Mouse (Mus musculus): ENCODE results near the gene Tnpo3. TPM values are rescaled to one million over a fixed set of nuclear protein-coding genes. Genes with fewer than 3 reads are reported as not detected.
A peak's percentile ranks its signal among the peaks of the same experiment; 100 is the strongest.

Gene Tnpo3
- polyA plus RNA-seq, 1 experiment, result 50.8 TPM

DNA sequence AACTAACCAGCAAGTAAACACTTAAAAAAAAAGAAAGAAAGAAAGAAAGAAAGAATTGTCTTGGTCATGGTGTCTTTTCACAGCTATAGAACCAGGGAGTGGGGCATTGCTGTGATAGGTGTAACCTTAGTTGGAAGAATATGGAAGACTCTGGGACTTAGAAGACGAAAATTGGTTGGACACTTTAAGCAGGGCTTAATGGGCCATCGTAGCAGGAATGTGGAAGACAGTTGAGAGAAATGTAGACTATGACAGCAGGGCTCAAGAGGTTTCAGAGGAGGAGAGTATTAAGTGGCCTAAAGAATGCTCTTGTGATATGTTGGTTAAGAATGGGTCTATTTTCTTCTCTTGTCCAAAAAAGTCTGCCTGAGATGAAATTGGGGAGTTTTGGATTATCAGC, 64.1 kb downstream of the Tnpo3 start:
- no peak overlapping the region for H3K27ac ChIP-seq (ENCODE audit: insufficient read depth, low read length)
- no peaks in the 10 kb centered on the region for H3K27me3 ChIP-seq (ENCODE audit: control insufficient read depth, insufficient read depth, low read length)
- TF ChIP-seq POLR2A (IDR thresholded peaks at IDR 0.05; ENCODE audit: borderline replicate concordance, insufficient read depth, low read length) (no peak), CTCF (IDR thresholded peaks at IDR 0.05; ENCODE audit: borderline replicate concordance, insufficient read depth, low read depth, low read length) (no peak)
- H3K4me1 ChIP-seq (ENCODE audit: control insufficient read depth, insufficient read depth, low read length), result no peaks in the 10 kb centered on the region
- no peak overlapping the region for H3K4me3 ChIP-seq (replicated peaks; ENCODE audit: insufficient read depth, low read depth, low read length)
- WGBS, result 100% methylated on average over 2 of the region's 2 CpGs
- no peak for DNase-seq

DNA sequence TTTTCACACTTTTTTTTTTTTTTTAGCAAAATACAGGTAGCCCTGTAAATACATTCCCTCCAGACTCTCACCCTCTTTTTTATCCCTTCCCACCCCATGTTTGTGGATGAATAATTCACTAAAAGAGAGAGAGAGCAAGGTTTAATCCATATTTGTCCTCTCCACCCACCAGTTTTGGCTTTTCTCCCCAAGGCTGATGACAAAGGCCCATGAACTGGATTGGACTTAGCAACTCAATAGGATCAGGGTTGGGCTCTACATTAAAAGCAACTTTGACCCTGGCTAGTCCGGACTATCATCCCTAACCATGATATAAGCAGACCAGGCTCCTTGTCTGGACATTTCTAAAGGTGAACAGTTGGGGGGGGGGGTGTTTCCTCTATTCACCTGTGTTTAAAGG, 68.7 kb downstream of the Tnpo3 start:
- Histone ChIP-seq H3K4me1 (ENCODE audit: control insufficient read depth, insufficient read depth, low read length) (no peaks in the 10 kb centered on the region), H3K27me3 (ENCODE audit: control insufficient read depth, insufficient read depth, low read length) (no peaks in the 10 kb centered on the region), H3K4me3 (replicated peaks; ENCODE audit: insufficient read depth, low read depth, low read length) (no peak overlapping the region), H3K27ac (ENCODE audit: insufficient read depth, low read length) (no peak overlapping the region)
- 94% methylated on average over 1 of the region's 1 CpGs for WGBS
- TF ChIP-seq POLR2A (IDR thresholded peaks at IDR 0.05; ENCODE audit: borderline replicate concordance, insufficient read depth, low read length) (no peak), CTCF (IDR thresholded peaks at IDR 0.05; ENCODE audit: borderline replicate concordance, insufficient read depth, low read depth, low read length) (no peak)
- no peak for DNase-seq

- no peaks in the 10 kb centered on the region for H3K4me1 ChIP-seq (ENCODE audit: control insufficient read depth, insufficient read depth, low read length)
- no peak overlapping the region for H3K27ac ChIP-seq (ENCODE audit: insufficient read depth, low read length)
- TF ChIP-seq POLR2A (IDR thresholded peaks at IDR 0.05; ENCODE audit: borderline replicate concordance, insufficient read depth, low read length) (no peak), CTCF (IDR thresholded peaks at IDR 0.05; ENCODE audit: borderline replicate concordance, insufficient read depth, low read depth, low read length) (no peak)
- DNase-seq, result no peak
- WGBS, result 64% methylated on average over 6 of the region's 6 CpGs
- no peak overlapping the region for H3K4me3 ChIP-seq (replicated peaks; ENCODE audit: insufficient read depth, low read depth, low read length)
- H3K27me3 ChIP-seq (ENCODE audit: control insufficient read depth, insufficient read depth, low read length), result no peaks in the 10 kb centered on the region
Measured at GRCm38 (mm10) chr6:29540223-29540622, 69.5 kb downstream of the Tnpo3 start.

DNA sequence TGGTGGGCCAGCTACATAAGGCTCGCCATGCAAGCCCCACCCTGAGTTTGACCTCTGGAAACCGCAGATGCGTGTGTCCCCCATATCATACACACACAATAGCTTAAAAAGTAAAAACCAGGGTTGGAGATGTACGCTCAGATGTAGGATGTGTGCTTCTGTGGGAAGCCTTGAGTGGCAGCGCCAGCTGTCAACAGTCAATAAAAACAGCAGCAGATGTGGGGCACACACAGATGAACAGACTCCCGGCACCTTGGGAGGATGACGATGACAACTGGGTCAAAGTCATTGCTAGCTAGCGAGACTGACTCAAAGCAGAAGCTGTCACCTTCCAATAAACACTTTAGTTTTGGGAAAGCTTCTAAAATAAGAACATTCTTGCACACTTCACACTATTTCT, 70.2 kb downstream of the Tnpo3 start:
- DNase-seq, result no peak
- 90% methylated on average over 8 of the region's 8 CpGs for WGBS
- no peaks in the 10 kb centered on the region for H3K27me3 ChIP-seq (ENCODE audit: control insufficient read depth, insufficient read depth, low read length)
- TF ChIP-seq POLR2A (IDR thresholded peaks at IDR 0.05; ENCODE audit: borderline replicate concordance, insufficient read depth, low read length) (no peak), CTCF (IDR thresholded peaks at IDR 0.05; ENCODE audit: borderline replicate concordance, insufficient read depth, low read depth, low read length) (no peak)
- no peaks in the 10 kb centered on the region for H3K4me1 ChIP-seq (ENCODE audit: control insufficient read depth, insufficient read depth, low read length)
- no peak overlapping the region for H3K4me3 ChIP-seq (replicated peaks; ENCODE audit: insufficient read depth, low read depth, low read length)
- H3K27ac ChIP-seq (ENCODE audit: insufficient read depth, low read length), result no peak overlapping the region

DNA sequence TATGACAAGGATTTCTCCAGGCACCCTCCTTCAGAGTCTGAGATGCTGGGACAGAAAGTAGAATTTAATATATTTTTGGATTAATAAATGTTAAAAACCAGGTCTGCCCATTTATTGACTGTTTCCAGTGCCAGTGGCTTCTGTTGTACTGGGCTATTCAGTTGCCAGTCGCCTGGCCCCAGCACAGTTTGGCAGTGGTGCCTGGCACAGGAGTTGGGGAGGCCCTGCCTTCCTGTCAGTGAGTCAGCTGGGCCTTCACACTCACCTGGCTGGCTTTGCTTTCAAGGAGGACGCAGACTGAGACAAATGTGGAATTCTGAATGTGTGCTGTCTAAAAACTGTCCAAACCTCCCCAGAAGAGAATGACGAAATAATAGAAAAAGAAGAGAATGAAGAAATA, 72.5 kb downstream of the Tnpo3 start:
- TF ChIP-seq CTCF (IDR thresholded peaks at IDR 0.05; ENCODE audit: borderline replicate concordance, insufficient read depth, low read depth, low read length) (no peak), POLR2A (IDR thresholded peaks at IDR 0.05; ENCODE audit: borderline replicate concordance, insufficient read depth, low read length) (no peak)
- DNase-seq, result peak in 1 of 2 experiments; percentile 46
- H3K4me1 ChIP-seq (ENCODE audit: control insufficient read depth, insufficient read depth, low read length), result no peaks in the 10 kb centered on the region
- H3K4me3 ChIP-seq (replicated peaks; ENCODE audit: insufficient read depth, low read depth, low read length), result no peak overlapping the region
- no peaks in the 10 kb centered on the region for H3K27me3 ChIP-seq (ENCODE audit: control insufficient read depth, insufficient read depth, low read length)
- no peak overlapping the region for H3K27ac ChIP-seq (ENCODE audit: insufficient read depth, low read length)
- WGBS, result 31% methylated on average over 3 of the region's 3 CpGs

GRCm38 (mm10) chr6:29536651-29537193, 73.0 kb downstream of the Tnpo3 start:
- no peak overlapping the region for H3K27ac ChIP-seq (ENCODE audit: insufficient read depth, low read length)
- no peaks in the 10 kb centered on the region for H3K27me3 ChIP-seq (ENCODE audit: control insufficient read depth, insufficient read depth, low read length)
- TF ChIP-seq CTCF (IDR thresholded peaks at IDR 0.05; ENCODE audit: borderline replicate concordance, insufficient read depth, low read depth, low read length), result no peak
- no peak for TF ChIP-seq POLR2A (IDR thresholded peaks at IDR 0.05; ENCODE audit: borderline replicate concordance, insufficient read depth, low read length)
- WGBS, result 36% methylated on average over 4 of the region's 4 CpGs
- peak in 1 of 2 experiments; percentile 24 for DNase-seq
- H3K4me3 ChIP-seq (replicated peaks; ENCODE audit: insufficient read depth, low read depth, low read length), result no peak overlapping the region
- H3K4me1 ChIP-seq (ENCODE audit: control insufficient read depth, insufficient read depth, low read length), result no peaks in the 10 kb centered on the region

GRCm38 (mm10) chr6:29535316-29535715, 74.4 kb downstream of the Tnpo3 start:
- Histone ChIP-seq H3K27ac (ENCODE audit: insufficient read depth, low read length) (no peak overlapping the region), H3K4me3 (replicated peaks; ENCODE audit: insufficient read depth, low read depth, low read length) (no peak overlapping the region), H3K4me1 (ENCODE audit: control insufficient read depth, insufficient read depth, low read length) (no peaks in the 10 kb centered on the region), H3K27me3 (ENCODE audit: control insufficient read depth, insufficient read depth, low read length) (no peaks in the 10 kb centered on the region)
- 46% methylated on average over 6 of the region's 6 CpGs for WGBS
- DNase-seq, result peak in 1 of 2 experiments; percentile 29
- no peak for TF ChIP-seq CTCF (IDR thresholded peaks at IDR 0.05; ENCODE audit: borderline replicate concordance, insufficient read depth, low read depth, low read length)
- TF ChIP-seq POLR2A (IDR thresholded peaks at IDR 0.05; ENCODE audit: borderline replicate concordance, insufficient read depth, low read length), result no peak

- no peak for TF ChIP-seq POLR2A (IDR thresholded peaks at IDR 0.05; ENCODE audit: borderline replicate concordance, insufficient read depth, low read length)
- TF ChIP-seq CTCF (IDR thresholded peaks at IDR 0.05; ENCODE audit: borderline replicate concordance, insufficient read depth, low read depth, low read length), result no peak
- Histone ChIP-seq H3K27me3 (ENCODE audit: control insufficient read depth, insufficient read depth, low read length) (peaks cover 7% of the 10 kb centered on the region; the same call in 1 of the 2 replicates), H3K4me3 (replicated peaks; ENCODE audit: insufficient read depth, low read depth, low read length) (no peak overlapping the region), H3K27ac (ENCODE audit: insufficient read depth, low read length) (no peak overlapping the region), H3K4me1 (ENCODE audit: control insufficient read depth, insufficient read depth, low read length) (0 out of 2 replicates have a peak, but pooled peaks cover 3% of the 10 kb centered on the region)
- 69% methylated on average over 4 of the region's 4 CpGs for WGBS
- DNase-seq, result no peak
Measured at GRCm38 (mm10) chr6:29530050-29530449, 79.6 kb downstream of the Tnpo3 start.

Measured in cerebellum, adult 2 months (tissue).